Mouse (Mus musculus): ENCODE measurements around the gene Itpr2.

DNA sequence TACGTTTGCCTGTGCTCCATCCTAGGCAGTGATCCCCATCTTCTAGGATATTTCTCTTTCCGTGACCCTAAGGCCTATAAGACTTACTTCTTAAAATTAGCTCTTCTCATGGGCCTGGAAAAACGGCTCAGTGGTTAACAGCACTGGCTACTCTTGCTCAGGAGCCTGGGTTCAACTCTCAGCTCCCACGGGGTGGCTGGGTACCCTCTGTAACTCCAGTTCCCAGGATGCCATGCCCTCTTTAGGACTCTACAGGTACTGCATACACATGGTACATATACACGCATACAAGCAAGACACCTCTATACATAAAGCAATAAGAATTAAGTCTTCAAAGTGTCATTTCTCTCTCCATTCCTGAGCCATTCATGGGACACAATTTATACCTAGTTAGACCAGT lies 228.8 kb downstream of the Itpr2 start:
- no peak for TF ChIP-seq CTCF (IDR thresholded peaks at IDR 0.05; ENCODE audit: borderline replicate concordance, insufficient read depth, low read depth, low read length)
- no peak for TF ChIP-seq POLR2A (IDR thresholded peaks at IDR 0.05; ENCODE audit: borderline replicate concordance, insufficient read depth, low read length)

Data from cerebellum, adult 2 months (tissue).